Comparison of ENCODE assay signal across 22 mouse cellular contexts in genomic region chr13:107617582-107617981, GRCm38 (mm10).
DNase-seq lines count a peak whose midpoint lies in the region; ATAC-seq lines count a peak whose summit lies in the region.
"Had no signal": no experiment of that assay in that cellular context is flagged by ENCODE, and none has a peak within 500 bp of the region (broad histone marks: within the 10 kb centered on the region; RNA-seq: fewer than 3 reads in every experiment).

No protein-coding gene starts in this region.

- WGBS in forebrain, embryonic 14.5 days = 14% methylated on average over 2 of the region's 2 CpGs
- WGBS in forebrain, embryonic 16.5 days = 10% methylated on average over 2 of the region's 2 CpGs
- 12% methylated on average over 2 of the region's 2 CpGs for WGBS in midbrain, embryonic 13.5 days
- 48% methylated on average over 2 of the region's 2 CpGs for WGBS in midbrain, embryonic 11.5 days
- 17% methylated on average over 2 of the region's 2 CpGs for WGBS in midbrain, embryonic 15.5 days

- no peaks in the 10 kb centered on the region for H3K36me3 ChIP-seq in forebrain, embryonic 14.5 days (ENCODE audit: control insufficient read depth, insufficient read depth, low read length)
- H3K36me3 ChIP-seq in forebrain, embryonic 16.5 days (ENCODE audit: control insufficient read depth, insufficient read depth) = no peaks in the 10 kb centered on the region
- H3K36me3 ChIP-seq in midbrain, embryonic 13.5 days = no peaks in the 10 kb centered on the region
- no peaks in the 10 kb centered on the region for H3K36me3 ChIP-seq in midbrain, embryonic 11.5 days (ENCODE audit: control insufficient read depth, insufficient read depth, low read length)
- H3K36me3 ChIP-seq in midbrain, embryonic 15.5 days (replicated peaks) = no peaks in the 10 kb centered on the region
- H3K36me3 ChIP-seq: embryonic facial prominence, embryonic 12.5 days; kidney, embryonic 15.5 days; limb, embryonic 13.5 days; liver, embryonic 12.5 days had no signal

- H3K27ac ChIP-seq in forebrain, embryonic 14.5 days (ENCODE audit: low read depth, low read length) = no peak overlapping the region
- H3K27ac ChIP-seq in forebrain, embryonic 16.5 days (ENCODE audit: low read length) = no peak overlapping the region; the same call in 1 of the 2 replicates
- 0 out of 2 replicates have a peak overlapping the region, but pooled peaks have one; percentile 10 for H3K27ac ChIP-seq in midbrain, embryonic 13.5 days
- H3K27ac ChIP-seq in midbrain, embryonic 11.5 days (ENCODE audit: low read depth, low read length) = no peak overlapping the region
- peak overlapping the region; percentile 38; the same call in 1 of the 2 replicates for H3K27ac ChIP-seq in midbrain, embryonic 15.5 days
- H3K27ac ChIP-seq: embryonic facial prominence, embryonic 12.5 days; kidney, embryonic 15.5 days; limb, embryonic 13.5 days; liver, embryonic 12.5 days had no signal

- H3K4me2 ChIP-seq in forebrain, embryonic 14.5 days (ENCODE audit: low read length) = no peak overlapping the region
- H3K4me2 ChIP-seq in forebrain, embryonic 16.5 days (ENCODE audit: low read length) = no peak overlapping the region
- H3K4me2 ChIP-seq in midbrain, embryonic 13.5 days (replicated peaks) = peak overlapping the region; percentile 7; the same call in 1 of the 2 replicates
- no peak overlapping the region for H3K4me2 ChIP-seq in midbrain, embryonic 11.5 days
- 0 out of 2 replicates have a peak overlapping the region, but pooled peaks have one; percentile 15 for H3K4me2 ChIP-seq in midbrain, embryonic 15.5 days
- H3K4me2 ChIP-seq: embryonic facial prominence, embryonic 12.5 days; kidney, embryonic 15.5 days; limb, embryonic 13.5 days; liver, embryonic 12.5 days had no signal

- ATAC-seq in forebrain, embryonic 14.5 days = peak; percentile 63; the same call in 1 of the 2 replicates
- ATAC-seq in forebrain, embryonic 16.5 days = no peak
- peak; percentile 43; the same call in 1 of the 2 replicates for ATAC-seq in midbrain, embryonic 13.5 days
- no peak for ATAC-seq in midbrain, embryonic 11.5 days (ENCODE audit: low FRiP score)
- peak; percentile 51; the same call in 1 of the 2 replicates for ATAC-seq in midbrain, embryonic 15.5 days (replicated peaks)
- ATAC-seq in megakaryocyte progenitor cell, adult 5-6 weeks (replicated peaks; ENCODE audit: poor library complexity) = no peak
- ATAC-seq: CD4-positive, CD25-positive, alpha-beta regulatory T cell, adult 4 months; liver, embryonic 12.5 days; Patski had no signal

- no peaks in the 10 kb centered on the region for H3K27me3 ChIP-seq in forebrain, embryonic 14.5 days (replicated peaks; ENCODE audit: control insufficient read depth, insufficient read depth, low read length)
- H3K27me3 ChIP-seq in forebrain, embryonic 16.5 days (replicated peaks; ENCODE audit: control insufficient read depth, insufficient read depth, low read length) = no peaks in the 10 kb centered on the region
- H3K27me3 ChIP-seq in midbrain, embryonic 13.5 days = peaks cover 12% of the 10 kb centered on the region
- H3K27me3 ChIP-seq in midbrain, embryonic 11.5 days (ENCODE audit: control insufficient read depth, insufficient read depth, low read length) = peaks cover 5% of the 10 kb centered on the region; the same call in 1 of the 2 replicates
- H3K27me3 ChIP-seq in midbrain, embryonic 15.5 days (replicated peaks) = no peaks in the 10 kb centered on the region; the same call in 1 of the 2 replicates
- H3K27me3 ChIP-seq: kidney, embryonic 15.5 days; liver, embryonic 12.5 days; Patski had no signal

- no peak overlapping the region for H3K9ac ChIP-seq in forebrain, embryonic 14.5 days (ENCODE audit: low read length)
- H3K9ac ChIP-seq in forebrain, embryonic 16.5 days (replicated peaks; ENCODE audit: low read depth, low read length) = no peak overlapping the region
- no peak overlapping the region for H3K9ac ChIP-seq in midbrain, embryonic 13.5 days (replicated peaks)
- no peak overlapping the region for H3K9ac ChIP-seq in midbrain, embryonic 11.5 days (ENCODE audit: low read length)
- no peak overlapping the region for H3K9ac ChIP-seq in midbrain, embryonic 15.5 days
- H3K9ac ChIP-seq: embryonic facial prominence, embryonic 12.5 days; kidney, embryonic 15.5 days; limb, embryonic 13.5 days; liver, embryonic 12.5 days had no signal

- H3K9me3 ChIP-seq in forebrain, embryonic 14.5 days (replicated peaks; ENCODE audit: control insufficient read depth, low read length) = no peaks in the 10 kb centered on the region
- H3K9me3 ChIP-seq in forebrain, embryonic 16.5 days (ENCODE audit: control insufficient read depth, low read length) = no peaks in the 10 kb centered on the region
- 0 out of 2 replicates have a peak, but pooled peaks cover 2% of the 10 kb centered on the region for H3K9me3 ChIP-seq in midbrain, embryonic 13.5 days
- H3K9me3 ChIP-seq in midbrain, embryonic 11.5 days (ENCODE audit: control insufficient read depth, low read length) = no peaks in the 10 kb centered on the region
- no peaks in the 10 kb centered on the region for H3K9me3 ChIP-seq in midbrain, embryonic 15.5 days
- H3K9me3 ChIP-seq: embryonic facial prominence, embryonic 12.5 days; kidney, embryonic 15.5 days; limb, embryonic 13.5 days; liver, embryonic 12.5 days had no signal

- peak; percentile 60 for DNase-seq in forebrain, embryonic 14.5 days (ENCODE audit: low spot score)
- DNase-seq in midbrain, embryonic 11.5 days (ENCODE audit: low spot score, missing footprints) = no peak
- peak; percentile 72 for DNase-seq in retina, postnatal 1 day
- DNase-seq: cerebellum, adult 11-12 months; cerebellum, postnatal 10 days; gastrocnemius, postnatal 36 days; kidney, adult 11 months; kidney, postnatal 36 days; layer of hippocampus, postnatal 36 days; lung, adult 18-20 months; lung, postnatal 10 days; thymus, adult 2 months had no signal

- H3K4me1 ChIP-seq in forebrain, embryonic 14.5 days (ENCODE audit: control insufficient read depth, insufficient read depth, low read length) = peaks cover 22% of the 10 kb centered on the region
- peaks cover 21% of the 10 kb centered on the region for H3K4me1 ChIP-seq in forebrain, embryonic 16.5 days (replicated peaks; ENCODE audit: control insufficient read depth, insufficient read depth, low read length)
- peaks cover 35% of the 10 kb centered on the region for H3K4me1 ChIP-seq in midbrain, embryonic 13.5 days (replicated peaks)
- H3K4me1 ChIP-seq in midbrain, embryonic 11.5 days (ENCODE audit: control insufficient read depth, insufficient read depth, low read length) = peaks cover 28% of the 10 kb centered on the region
- H3K4me1 ChIP-seq in midbrain, embryonic 15.5 days = peaks cover 30% of the 10 kb centered on the region

- H3K4me3 ChIP-seq in forebrain, embryonic 14.5 days (ENCODE audit: low read depth, low read length) = no peak overlapping the region
- no peak overlapping the region for H3K4me3 ChIP-seq in forebrain, embryonic 16.5 days (replicated peaks; ENCODE audit: low read length)
- no peak overlapping the region for H3K4me3 ChIP-seq in midbrain, embryonic 13.5 days (replicated peaks)
- H3K4me3 ChIP-seq in midbrain, embryonic 11.5 days (ENCODE audit: low read depth, low read length) = no peak overlapping the region
- H3K4me3 ChIP-seq in midbrain, embryonic 15.5 days = no peak overlapping the region
- H3K4me3 ChIP-seq: embryonic facial prominence, embryonic 12.5 days; kidney, embryonic 15.5 days; limb, embryonic 13.5 days; liver, embryonic 12.5 days had no signal

Comparison
In these comparisons a context has a peak if more than half of its experiments do, and no peak if none do; other contexts are left out.
1. ATAC-seq: peak in forebrain, embryonic 14.5 days (single experiment), midbrain, embryonic 13.5 days (single experiment) and midbrain, embryonic 15.5 days (single experiment); none in forebrain, embryonic 16.5 days (single experiment), midbrain, embryonic 11.5 days (single experiment) and megakaryocyte progenitor cell, adult 5-6 weeks (single experiment).
2. H3K27ac ChIP-seq: peak in midbrain, embryonic 13.5 days (single experiment) and midbrain, embryonic 15.5 days (single experiment); none in forebrain, embryonic 14.5 days (single experiment), forebrain, embryonic 16.5 days (single experiment) and midbrain, embryonic 11.5 days (single experiment).
3. H3K4me2 ChIP-seq: peak in midbrain, embryonic 13.5 days (single experiment) and midbrain, embryonic 15.5 days (single experiment); none in forebrain, embryonic 14.5 days (single experiment), forebrain, embryonic 16.5 days (single experiment) and midbrain, embryonic 11.5 days (single experiment).